Mouse (Mus musculus) liver, adult 2 months (tissue): ENCODE data around the gene Ttc34.

Source experiments
- CTCF ChIP-seq: fragments of 200-500 bp; IDR thresholded peaks from 2 replicates; pipeline ENCODE4 v1.5.1; 2011; ENCODE audit warnings: low read depth, low read length, control low read depth
- POLR2A ChIP-seq: fragments of 200-500 bp; IDR thresholded peaks from 2 replicates; pipeline ENCODE4 v1.6.1; 2011; ENCODE audit warnings: low read length, control low read depth; ENCODE audit not compliant: insufficient read depth; ENCODE audit errors: extremely low read depth

DNA sequence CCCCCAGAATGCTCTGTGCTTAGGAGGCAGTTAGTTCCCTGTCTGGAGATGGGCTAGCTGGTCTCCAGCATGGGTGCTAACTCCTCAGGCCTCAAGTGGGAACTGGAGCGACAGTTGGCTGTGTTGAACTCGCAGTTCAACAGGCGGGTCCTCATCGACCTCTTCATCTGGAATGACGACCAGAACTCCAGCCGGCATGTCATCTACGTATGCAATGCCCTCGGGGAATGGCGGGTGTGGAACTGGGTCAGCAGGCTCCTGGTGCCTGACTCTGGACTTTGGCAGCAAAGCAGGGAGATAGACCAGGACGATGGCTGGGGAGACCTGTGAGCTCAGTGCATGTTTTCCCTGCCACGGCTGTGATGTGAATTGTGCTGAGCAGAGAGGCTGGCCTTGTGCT lies 48.2 kb downstream of the Ttc34 start:
- TF ChIP-seq CTCF: no peak
- TF ChIP-seq POLR2A: no peak
